Mouse (Mus musculus): ENCODE results near the gene Nynrin.

Gene Nynrin

DNA sequence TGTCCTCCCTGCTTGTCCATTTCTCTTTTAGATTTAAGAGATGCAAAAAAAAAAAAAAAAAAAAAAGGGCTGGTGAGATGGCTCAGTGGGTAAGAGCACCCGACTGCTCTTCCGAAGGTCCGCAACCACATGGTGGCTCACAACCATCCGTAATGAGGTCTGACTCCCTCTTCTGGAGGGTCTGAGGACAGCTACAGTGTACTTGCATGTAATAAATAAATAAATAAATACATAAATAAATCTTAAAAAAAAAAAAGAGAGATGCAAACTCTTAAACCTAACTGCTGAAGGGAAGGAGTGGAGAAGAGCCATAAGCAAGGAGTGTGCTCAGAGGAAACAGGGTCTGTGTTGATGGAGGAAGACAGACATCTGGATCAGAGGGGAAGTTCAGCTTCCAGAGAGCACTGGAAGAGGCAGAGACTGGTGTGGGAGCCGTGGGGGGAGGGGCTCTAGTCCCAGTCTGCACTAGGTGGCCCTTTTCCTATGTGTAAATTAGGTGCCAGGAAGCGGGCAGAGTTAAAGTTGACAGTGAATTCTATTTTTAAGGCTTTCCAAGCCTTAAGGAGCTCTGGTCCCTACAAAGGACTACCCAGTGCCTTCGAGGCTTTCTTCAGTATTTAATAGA is 24.6 kb downstream of the Nynrin start:
- DNase-seq (ENCODE audit: low spot score) = no peak

DNA sequence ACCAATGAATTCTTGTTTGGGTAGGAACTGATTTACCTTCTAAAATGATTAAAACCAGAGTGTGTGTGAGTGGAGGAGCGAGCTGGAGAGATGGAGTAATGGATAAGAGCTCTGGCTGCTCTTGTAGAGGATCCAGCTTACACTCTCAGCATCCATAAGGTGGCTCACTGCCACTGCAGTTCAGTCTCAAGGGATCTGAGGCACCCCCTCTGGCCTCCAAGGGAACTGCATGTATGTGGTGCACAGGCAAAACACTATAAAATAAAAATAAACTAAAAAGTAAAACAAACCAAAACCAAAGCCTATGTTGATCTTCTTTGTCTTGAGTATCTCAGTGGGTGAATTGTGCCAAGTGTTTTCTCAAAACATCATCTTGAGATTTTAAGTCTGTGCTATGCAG is 25.8 kb downstream of the Nynrin start:
- no peak for DNase-seq (ENCODE audit: low spot score)

GRCm38 (mm10) chr14:55880982-55881381 is 27.2 kb downstream of the Nynrin start:
- DNase-seq (ENCODE audit: low spot score) = no peak

- no peak for DNase-seq (ENCODE audit: low spot score)
These were observed 28.4 kb downstream of the Nynrin start for GRCm38 (mm10) chr14:55882171-55882641.

DNA sequence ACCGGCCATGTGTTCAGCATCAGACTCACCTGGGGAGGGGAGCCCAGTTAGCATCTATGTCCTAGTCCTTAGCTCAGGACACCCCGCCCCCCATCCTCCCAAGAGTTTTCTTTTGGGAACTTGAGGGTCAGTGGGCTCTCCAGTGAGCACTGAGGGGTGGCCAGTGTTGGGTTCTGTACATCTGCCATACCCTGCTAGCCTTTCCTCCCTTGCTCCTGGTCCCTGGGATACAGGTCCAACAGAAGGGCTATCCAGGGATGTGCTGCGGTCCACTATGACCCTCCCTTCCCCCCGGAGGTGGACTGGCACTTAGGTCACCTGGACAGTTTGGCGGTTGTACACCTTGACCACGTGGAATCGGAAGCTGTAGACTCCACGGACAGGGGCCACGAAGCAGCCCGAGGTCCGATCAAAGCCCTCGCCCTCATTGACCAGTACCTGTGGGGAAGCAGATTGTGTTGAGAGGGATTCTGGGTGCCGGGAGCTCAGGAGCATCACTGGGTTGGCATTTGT is 29.4 kb downstream of the Nynrin start:
- DNase-seq (ENCODE audit: low spot score) = no peak

DNA sequence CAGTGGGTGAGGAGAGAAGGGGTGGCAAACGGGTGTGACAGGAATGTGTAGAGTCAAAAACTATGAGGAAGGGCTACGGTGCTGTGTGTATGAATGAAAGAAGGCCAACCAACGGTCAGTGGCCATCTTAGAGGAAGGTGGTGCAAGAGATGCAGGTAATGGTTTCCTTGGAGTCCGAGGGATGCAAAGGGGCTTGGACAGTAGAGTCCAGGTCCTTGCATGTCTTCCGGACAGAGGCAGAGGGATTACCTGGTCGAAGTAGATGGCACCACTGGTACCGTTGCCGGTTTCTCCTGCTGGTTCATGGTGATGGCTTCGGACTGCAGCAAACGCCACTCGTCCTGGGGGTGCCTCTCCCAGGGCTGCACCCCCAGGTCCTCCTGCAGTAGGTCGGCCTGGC is 29.9 kb downstream of the Nynrin start:
- DNase-seq (ENCODE audit: low spot score) = no peak

GRCm38 (mm10) chr14:55884166-55884565 is 30.4 kb downstream of the Nynrin start, which contains the start of gene Cbln3:
Gene Cbln3, minus strand, starts transcription at chr14:55884392.
- DNase-seq (ENCODE audit: low spot score) = no peak

DNA sequence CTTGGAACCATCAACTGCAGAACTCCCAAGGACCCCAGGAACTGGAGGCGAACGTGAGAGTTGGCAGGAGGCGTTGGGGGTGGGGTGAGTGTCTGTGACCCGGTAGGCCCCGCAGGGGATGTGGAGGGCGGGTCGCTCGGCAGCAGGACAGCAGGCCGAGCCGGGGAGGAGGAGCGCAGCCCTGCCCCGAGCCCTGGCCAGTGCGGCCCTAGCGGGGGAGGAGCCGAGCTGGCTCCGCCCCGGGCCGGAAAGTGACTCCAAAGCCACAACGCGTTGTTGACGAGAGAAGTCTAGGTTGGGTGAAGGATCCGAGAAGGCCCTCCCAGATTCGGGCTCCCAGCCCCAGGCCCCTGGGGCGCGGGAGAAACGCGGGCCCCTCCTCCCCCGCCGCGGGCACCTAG is 30.9 kb downstream of the Nynrin start, which contains the start of gene Khnyn:
Khnyn (plus strand) TSS at position 235 of the 401 bp plus-strand sequence.
- peak; percentile 78 for DNase-seq (ENCODE audit: low spot score)

DNA sequence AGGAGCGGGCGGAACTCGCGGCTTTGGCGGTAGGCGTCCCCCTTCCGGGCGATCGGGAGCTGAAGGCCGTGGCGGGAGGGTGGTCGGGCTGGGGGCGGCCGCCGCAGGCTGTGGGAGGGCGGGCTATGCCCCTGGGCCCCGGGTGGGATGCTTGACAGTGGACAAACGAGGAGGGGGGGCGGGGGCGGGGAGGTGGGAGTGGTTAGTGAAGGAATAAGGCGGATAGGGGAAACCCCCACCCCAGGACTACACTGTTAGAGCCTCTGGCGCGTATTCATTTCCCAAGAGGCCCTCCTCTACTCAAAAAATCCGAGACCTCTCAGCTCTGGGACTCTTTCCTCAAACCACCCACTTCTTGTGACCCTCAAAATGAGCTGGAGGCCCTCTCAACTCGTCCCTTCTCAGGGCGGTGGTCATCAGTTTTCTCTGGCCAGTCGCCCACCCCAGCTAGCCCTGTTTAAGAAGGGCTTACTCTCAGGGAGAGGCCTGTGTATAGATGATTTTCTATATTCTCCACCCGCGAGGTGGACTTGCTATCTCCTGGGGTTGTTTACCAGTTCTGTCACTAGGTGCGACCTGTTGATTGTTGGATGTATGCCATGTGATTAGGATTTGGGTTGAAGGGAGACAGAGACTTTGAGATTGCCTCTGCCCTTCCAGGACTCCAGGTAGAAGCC is 31.4 kb downstream of the Nynrin start:
- DNase-seq (ENCODE audit: low spot score) = no peak

DNA sequence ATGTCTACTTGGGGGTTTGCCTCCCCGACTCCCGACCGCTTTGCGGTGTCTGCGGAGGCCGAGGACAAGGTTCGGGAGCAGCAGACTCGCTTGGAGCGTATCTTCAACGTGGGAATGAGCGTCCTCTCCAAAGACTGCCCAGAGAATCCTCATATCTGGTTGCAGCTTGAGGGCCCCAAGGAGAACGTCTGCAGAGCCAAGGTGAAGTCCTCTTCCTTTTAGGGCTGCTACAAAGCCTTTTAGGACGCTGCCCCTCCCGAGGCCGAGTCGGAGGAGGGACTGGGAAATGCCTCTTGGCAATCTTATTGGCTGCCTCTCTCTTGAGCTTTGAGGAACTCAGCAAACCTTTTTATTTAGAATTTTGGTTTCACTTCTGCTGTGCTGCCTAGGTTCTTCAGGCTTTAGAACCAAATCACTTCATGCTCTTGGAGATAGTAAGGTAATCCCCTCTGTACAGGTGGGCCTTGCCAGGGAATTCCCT is 32.0 kb downstream of the Nynrin start:
- no peak for DNase-seq (ENCODE audit: low spot score)

DNA sequence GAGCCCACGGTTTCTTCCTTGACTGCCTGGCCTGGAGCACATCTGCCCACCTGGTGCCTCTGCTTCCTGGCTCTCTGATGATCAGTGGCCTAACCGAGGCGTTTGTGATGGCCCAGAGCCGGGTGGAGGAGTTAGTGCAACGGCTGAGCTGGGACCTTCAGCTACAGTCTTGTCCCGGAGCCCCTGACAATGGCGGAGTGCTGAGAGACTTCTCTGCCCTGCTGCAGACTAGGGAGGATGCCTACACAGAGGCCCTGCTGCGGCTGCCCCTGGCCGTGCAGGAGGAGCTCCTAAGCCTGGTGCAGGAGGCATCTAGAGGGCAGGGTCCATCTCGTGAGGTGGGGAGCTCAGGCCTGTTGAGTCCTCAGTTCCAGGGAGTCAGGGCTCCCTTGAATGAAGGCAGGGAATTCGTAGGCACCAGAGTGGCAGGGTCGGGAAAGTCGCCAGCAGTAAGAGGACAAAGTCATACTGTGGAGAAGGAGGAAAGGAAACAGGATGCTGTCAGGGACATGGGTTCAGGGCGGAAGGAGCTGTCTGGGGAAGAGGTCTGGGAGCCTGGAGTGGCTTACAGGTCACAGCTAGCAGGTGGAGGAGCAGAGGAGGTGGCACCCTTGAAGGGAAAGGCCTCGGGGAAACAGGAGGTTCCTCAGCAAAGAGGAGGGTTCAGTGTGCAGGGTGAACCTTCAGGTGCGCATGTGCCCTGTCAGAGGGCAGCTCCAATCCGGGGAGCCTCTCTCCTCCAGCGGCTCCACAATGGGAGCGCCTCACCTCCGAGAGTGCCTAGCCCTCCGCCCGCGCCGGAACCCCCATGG is 33.0 kb downstream of the Nynrin start:
- no peak for DNase-seq (ENCODE audit: low spot score)

DNA sequence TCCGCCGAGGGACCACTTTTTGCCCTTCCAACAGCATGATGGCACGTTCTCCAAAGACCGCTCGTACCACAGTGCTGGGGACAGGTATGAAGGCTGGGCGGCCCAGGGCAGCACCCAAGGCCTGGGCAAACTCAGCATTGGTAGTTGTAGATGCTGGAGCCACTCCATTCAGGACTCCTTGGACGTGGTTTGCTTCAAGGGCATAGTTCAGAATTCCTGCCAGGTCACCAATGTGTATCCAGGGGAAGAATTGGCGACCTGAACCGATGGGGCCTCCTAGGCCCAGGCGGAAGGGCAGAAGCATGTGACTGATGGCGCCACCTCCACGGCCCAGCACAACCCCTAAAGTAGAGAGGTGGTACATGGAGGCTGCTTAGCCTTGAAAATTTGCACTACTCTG is 43.9 kb downstream of the Nynrin start:
- DNase-seq (ENCODE audit: low spot score) = no peak

- DNase-seq (ENCODE audit: low spot score) = no peak
These were observed 45.1 kb downstream of the Nynrin start for GRCm38 (mm10) chr14:55898947-55899346.

- DNase-seq (ENCODE audit: low spot score) = peak; percentile 68
These were observed 46.0 kb downstream of the Nynrin start, which contains the start of gene Sdr39u1 for GRCm38 (mm10) chr14:55899701-55900413. Gene Sdr39u1, minus strand, starts transcription at chr14:55900293.

DNA sequence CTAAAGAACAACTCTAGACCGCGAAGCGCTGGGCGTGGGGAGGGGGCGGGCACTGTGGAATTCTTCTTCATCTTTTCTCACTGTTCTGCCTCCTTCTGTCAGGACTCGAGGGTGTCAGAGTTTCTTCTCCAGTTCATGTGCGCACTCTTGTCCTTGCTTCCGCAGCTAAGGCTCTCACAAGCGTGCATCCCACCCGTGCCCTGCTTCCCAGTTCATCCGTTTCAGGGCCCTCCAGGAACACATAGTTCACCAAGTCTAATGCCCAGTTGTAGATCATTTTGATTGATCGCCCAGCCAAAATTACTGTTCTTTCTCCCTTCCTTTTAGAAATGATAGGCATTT is 46.6 kb downstream of the Nynrin start:
- DNase-seq (ENCODE audit: low spot score) = no peak

DNA sequence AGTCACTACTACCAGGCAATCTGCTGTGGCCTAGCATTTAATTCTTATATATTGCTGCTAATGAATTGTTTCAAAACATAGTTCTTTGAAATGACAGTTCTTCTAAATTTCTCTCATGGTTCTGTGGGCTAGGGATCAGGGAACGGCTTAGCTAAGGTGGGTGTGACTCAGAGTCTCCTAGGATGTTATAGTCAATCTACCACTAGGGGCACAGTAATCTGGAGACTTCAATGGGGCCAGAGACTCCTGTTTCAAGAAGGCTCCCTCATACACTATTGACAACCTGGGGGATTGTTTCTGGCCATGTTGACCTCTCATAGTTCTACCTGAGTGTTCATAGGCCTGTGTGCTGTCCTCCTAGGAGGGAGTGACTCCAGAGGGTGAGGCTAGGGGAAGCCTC is 51.7 kb downstream of the Nynrin start:
- DNase-seq (ENCODE audit: low spot score) = no peak

DNA sequence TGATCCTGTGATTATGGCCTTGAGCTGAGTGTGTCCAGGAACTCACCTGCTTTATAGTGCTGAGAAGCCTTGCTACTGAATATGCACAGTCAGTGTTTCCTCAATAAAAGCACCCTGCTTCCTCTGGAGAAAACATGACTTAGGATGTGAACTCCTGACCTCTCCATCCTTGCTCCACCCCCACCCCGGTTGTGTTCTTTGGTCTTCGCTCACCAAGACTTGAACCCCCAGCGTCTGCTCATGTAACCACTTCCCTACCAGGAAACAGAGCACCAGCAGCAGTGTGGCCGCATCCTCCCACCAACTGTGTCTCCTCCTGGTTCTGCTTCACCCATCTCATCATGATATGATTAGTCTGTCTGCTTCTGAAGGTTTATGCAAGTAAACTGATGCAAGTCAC is 59.6 kb downstream of the Nynrin start:
- DNase-seq (ENCODE audit: low spot score) = no peak

GRCm38 (mm10) chr14:55918240-55919082 is 64.7 kb downstream of the Nynrin start:
- no peak for DNase-seq (ENCODE audit: low spot score)

DNA sequence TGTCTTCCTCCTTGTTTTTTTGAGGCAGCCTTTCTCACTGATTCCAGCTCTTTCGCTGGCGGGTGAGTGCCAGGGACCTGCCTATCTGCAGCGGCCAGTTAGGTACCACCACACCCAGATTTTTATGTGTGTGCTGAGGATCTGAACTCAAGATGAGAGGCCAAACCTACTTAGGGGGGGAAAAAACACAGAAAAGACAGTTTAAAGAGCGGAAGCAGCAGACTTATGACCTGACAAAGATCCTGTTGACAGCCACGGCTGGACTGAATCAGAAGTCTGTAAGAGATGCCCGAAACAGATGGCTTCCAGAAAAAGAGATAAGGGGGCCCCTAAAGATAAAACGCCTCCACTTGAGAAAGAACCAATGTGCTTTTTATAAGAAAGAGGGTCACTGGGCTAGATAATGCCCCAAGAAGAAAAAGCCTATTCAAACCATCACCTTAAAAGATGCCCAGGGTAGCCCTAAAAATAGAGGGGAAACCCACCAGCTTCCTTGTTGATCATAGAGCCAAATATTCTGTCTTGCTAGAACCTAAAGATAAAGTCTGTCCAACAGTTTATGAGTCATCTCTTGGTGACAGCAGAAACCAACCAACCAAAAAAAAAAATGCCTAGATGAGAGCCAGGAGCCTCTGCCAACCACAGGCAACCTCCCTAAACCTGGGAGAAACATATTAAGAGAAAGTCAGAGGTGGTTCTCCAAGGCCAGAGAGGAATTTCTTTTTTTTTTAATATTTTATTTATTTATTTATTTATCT is 68.8 kb downstream of the Nynrin start:
- DNase-seq (ENCODE audit: low spot score) = no peak
